Mouse (Mus musculus): Measurements from ENCODE around the gene Terb1.

- TF ChIP-seq FLI1 (IDR thresholded peaks at IDR 0.05; ENCODE audit: low read length) (no peak), GATA1 (IDR thresholded peaks at IDR 0.05; ENCODE audit: borderline replicate concordance, low read length) (no peak)
Measured at GRCm38 (mm10) chr8:104437494-104438135, 72.1 kb downstream of the Terb1 start.

Measured in megakaryocyte, embryonic 14.5 days (primary cell).